Mouse (Mus musculus) embryonic facial prominence, embryonic 14.5 days (tissue): ENCODE measurements around the gene Gm20388. TPM values are rescaled to one million over a fixed set of nuclear protein-coding genes. Genes with fewer than 3 reads are reported as not detected.

Experiments used
- ATAC-seq: fragments of 200-750 bp; cut with Nextera tagmentation; 2 replicates; pipeline ENCODE4 v1.8.0; 2017; ENCODE audit warnings: low read depth, moderate number of reproducible peaks, moderate TSS enrichment
- DNase-seq: peaks from one replicate; pipeline ENCODE4 v3.0.0-alpha.2; 2015; ENCODE audit warnings: low spot score
- H3K27ac ChIP-seq: fragments of 300-500 bp; sonication (generic); replicated peaks from 2 replicates; pipeline ENCODE4 v1.5.1; 2014; ENCODE audit warnings: low read depth, mild to moderate bottlenecking, low read length, moderate library complexity
- H3K27me3 ChIP-seq: fragments of 300-500 bp; sonication (generic); replicated peaks from 2 replicates; pipeline ENCODE4 v1.6.1; 2014; ENCODE audit warnings: low read length; ENCODE audit not compliant: control insufficient read depth, insufficient read depth
- H3K36me3 ChIP-seq: fragments of 300-500 bp; sonication (generic); 2 replicates; pipeline ENCODE4 v1.6.1; 2014; ENCODE audit warnings: low read length, mixed read lengths; ENCODE audit not compliant: control insufficient read depth, insufficient read depth
- H3K4me1 ChIP-seq: fragments of 300-500 bp; sonication (generic); 2 replicates; pipeline ENCODE4 v1.6.1; 2014; ENCODE audit warnings: antibody characterized with exemption, low read length; ENCODE audit not compliant: control insufficient read depth, insufficient read depth
- H3K4me2 ChIP-seq: fragments of 300-500 bp; sonication (generic); 2 replicates; pipeline ENCODE4 v1.6.1; 2014; ENCODE audit warnings: low read depth, mild to moderate bottlenecking, low read length, moderate library complexity, mixed read lengths
- H3K4me3 ChIP-seq: fragments of 300-500 bp; sonication (generic); 2 replicates; pipeline ENCODE4 v1.5.1; 2014; ENCODE audit warnings: low read depth, mild to moderate bottlenecking, low read length
- H3K9ac ChIP-seq: fragments of 300-500 bp; sonication (generic); 2 replicates; pipeline ENCODE4 v1.6.1; 2014; ENCODE audit warnings: low read depth, mild to moderate bottlenecking, low read length, moderate library complexity, mixed read lengths
- H3K9me3 ChIP-seq: fragments of 300-500 bp; sonication (generic); 2 replicates; pipeline ENCODE4 v1.6.1; 2016; ENCODE audit warnings: low read length; ENCODE audit not compliant: control insufficient read depth
- WGBS: fragments of 180-500 bp; shearing (Covaris S2); extraction: QIAGEN DNeasy Blood & Tissue Kit; methylation state at CpG from one replicate; pipeline ENCODE4 v1.1.7; 2014; 5-methylcytosine and 5-hydroxymethylcytosine counted together
- polyA plus RNA-seq: library from polyadenylated mRNA; unstranded; fragments of >200 nt; fragmentation: Nextera tagmentation; extraction: Ambion mirVana; gene quantifications from 2 replicates; pipeline ENCODE4 v1.2.1, GENCODE M21; 2014

Gm20388 gene
- polyA plus RNA-seq, 1 experiment from 2014 or later, result not detected

DNA sequence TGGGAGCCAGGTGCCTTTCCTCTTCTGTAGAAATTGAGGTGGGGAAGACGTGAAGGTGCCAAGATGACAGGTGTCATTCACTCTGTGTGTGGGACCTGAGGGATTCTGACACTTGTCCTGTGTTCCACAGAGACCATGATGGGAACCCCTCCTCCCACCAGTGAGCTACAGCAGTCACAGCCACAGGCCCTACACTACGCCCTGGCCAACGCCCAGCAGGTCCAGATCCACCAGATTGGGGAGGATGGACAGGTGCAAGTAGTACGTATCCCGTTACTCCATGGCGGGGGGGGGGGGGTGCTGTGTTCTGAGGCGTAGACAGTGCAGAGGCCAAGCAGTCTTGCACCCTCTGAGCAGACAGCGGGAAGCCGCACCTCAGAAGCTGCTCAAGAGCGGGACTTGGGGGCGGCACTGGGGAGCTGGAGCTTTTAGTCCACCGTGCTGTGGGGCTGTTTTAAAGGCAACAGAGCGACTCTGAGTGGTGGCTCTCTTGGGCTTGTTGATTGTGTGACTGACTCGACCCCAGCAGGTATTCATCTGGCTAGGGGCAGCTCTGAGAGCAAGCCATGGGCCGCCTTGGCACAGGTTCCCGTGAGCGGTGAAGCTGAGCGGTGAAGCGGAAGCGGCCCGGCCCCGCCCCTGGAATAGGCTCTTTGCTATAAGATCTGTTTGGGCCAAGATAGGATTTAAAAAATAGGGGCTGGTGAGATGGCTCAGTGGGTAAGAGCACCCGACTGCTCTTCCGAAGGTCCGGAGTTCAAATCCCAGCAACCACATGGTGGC lies 2095.0 kb downstream of the Gm20388 start:
- H3K4me2 ChIP-seq, result no peak overlapping the region
- 90% methylated on average over 24 of the region's 25 CpGs for WGBS
- no peaks in the 10 kb centered on the region for H3K9me3 ChIP-seq
- ATAC-seq (peak; percentile 27; the same call in 1 of the 2 replicates), DNase-seq (no peak)
- no peaks in the 10 kb centered on the region for H3K4me1 ChIP-seq
- no peaks in the 10 kb centered on the region for H3K27me3 ChIP-seq
- H3K9ac ChIP-seq, result no peak overlapping the region
- peaks cover 81% of the 10 kb centered on the region for H3K36me3 ChIP-seq
- H3K27ac ChIP-seq, result no peak overlapping the region
- no peak overlapping the region for H3K4me3 ChIP-seq

DNA sequence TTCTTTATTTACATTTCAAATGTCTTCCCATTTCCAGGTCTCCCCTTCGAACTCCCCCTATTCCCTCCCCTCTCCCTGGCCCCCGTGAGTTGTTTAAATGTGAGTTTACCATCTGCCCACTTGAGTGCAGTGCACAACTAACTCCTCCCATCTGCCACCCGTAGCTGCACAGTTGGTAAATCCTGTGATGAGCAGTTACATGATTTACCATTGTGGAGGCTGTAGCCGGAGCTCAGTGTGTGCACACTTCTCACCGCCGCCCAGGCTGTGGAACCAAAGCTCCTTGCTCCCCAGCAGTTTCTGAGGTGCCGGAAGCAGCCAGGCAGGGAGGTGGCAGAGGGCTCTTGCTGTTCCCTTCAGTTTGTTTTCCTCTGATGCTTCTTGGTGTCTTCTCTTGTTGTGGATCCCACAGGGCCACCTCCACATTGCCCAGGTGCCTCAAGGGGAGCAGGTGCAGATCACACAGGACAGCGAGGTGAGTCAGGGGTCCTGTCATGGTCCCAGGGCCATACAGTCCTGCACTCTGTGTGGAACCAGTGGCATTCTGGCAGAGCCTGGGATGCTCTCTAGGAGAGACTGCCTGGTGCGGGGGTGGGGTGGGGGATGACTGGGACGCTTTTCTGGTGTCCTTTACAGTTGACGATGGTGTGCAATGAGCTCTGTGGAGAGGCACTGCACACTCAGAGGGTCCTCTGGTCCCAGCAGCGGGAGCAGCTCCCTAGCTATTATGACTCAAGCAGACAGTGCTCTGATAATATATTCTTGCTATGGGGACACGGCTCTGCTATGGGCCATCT lies 2096.2 kb downstream of the Gm20388 start:
- DNase-seq (no peak), ATAC-seq (no peak)
- no peak overlapping the region for H3K4me2 ChIP-seq
- no peak overlapping the region for H3K27ac ChIP-seq
- no peak overlapping the region for H3K9ac ChIP-seq
- 80% methylated on average over 13 of the region's 13 CpGs for WGBS
- H3K27me3 ChIP-seq, result no peaks in the 10 kb centered on the region
- no peaks in the 10 kb centered on the region for H3K9me3 ChIP-seq
- H3K4me3 ChIP-seq, result no peak overlapping the region
- H3K36me3 ChIP-seq, result peaks cover 75% of the 10 kb centered on the region
- no peaks in the 10 kb centered on the region for H3K4me1 ChIP-seq

DNA sequence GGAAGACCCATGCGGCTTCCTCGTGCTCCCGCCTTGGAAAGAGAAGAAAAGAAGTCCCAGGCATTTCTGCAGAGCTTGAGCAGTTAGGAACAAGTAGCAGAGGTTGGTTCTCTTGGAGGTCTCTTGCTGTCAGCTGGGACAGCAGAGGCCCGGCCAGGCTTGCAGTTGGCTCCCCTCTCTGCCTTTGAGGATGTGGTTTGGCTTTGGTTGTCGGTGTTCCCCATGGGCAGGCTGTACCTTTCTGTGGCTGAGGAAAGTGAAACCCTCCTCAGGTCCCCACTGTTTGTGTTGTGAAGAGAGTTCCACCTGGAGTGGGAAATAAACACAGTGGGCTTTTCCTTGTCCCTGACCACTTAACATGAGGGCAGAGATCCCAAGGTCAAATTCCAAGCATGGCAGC lies 2097.8 kb downstream of the Gm20388 start:
- no peaks in the 10 kb centered on the region for H3K4me1 ChIP-seq
- DNase-seq (no peak), ATAC-seq (no peak)
- H3K27ac ChIP-seq, result no peak overlapping the region
- no peak overlapping the region for H3K4me3 ChIP-seq
- no peaks in the 10 kb centered on the region for H3K9me3 ChIP-seq
- H3K4me2 ChIP-seq, result no peak overlapping the region
- peaks cover 60% of the 10 kb centered on the region for H3K36me3 ChIP-seq
- H3K27me3 ChIP-seq, result no peaks in the 10 kb centered on the region
- no peak overlapping the region; the same call in 1 of the 2 replicates for H3K9ac ChIP-seq
- 75% methylated on average over 5 of the region's 5 CpGs for WGBS

DNA sequence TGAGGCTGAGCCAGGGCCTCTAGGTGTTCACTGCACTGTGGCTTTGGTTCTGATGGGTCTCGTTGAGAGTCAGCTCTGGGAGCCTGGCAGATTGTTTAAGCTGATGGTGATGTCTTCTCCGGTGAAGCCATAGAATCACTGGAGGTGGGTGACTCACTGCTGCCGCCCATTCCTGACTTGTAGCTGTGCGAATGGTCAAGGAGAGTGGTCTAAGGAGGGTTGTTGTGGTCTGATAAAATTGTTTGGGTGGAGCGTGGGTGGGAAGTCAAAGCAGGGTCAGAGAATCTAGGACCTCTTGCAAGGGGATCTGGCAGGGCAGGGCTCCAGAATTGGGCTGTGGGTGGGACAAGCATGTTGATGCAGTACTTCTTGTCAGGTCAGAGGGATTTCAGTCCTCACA lies 2100.0 kb downstream of the Gm20388 start:
- no peak overlapping the region for H3K4me3 ChIP-seq
- no peaks in the 10 kb centered on the region for H3K4me1 ChIP-seq
- WGBS, result 84% methylated on average over 5 of the region's 5 CpGs
- peaks cover 53% of the 10 kb centered on the region for H3K36me3 ChIP-seq
- DNase-seq (no peak), ATAC-seq (no peak)
- no peaks in the 10 kb centered on the region for H3K27me3 ChIP-seq
- no peak overlapping the region for H3K27ac ChIP-seq
- no peak overlapping the region for H3K4me2 ChIP-seq
- H3K9ac ChIP-seq, result no peak overlapping the region
- no peaks in the 10 kb centered on the region for H3K9me3 ChIP-seq

- Histone ChIP-seq H3K36me3 (peaks cover 52% of the 10 kb centered on the region), H3K9ac (no peak overlapping the region)
- no peak for ATAC-seq
Measured at GRCm38 (mm10) chr8:122011066-122011588, 2100.5 kb downstream of the Gm20388 start.

DNA sequence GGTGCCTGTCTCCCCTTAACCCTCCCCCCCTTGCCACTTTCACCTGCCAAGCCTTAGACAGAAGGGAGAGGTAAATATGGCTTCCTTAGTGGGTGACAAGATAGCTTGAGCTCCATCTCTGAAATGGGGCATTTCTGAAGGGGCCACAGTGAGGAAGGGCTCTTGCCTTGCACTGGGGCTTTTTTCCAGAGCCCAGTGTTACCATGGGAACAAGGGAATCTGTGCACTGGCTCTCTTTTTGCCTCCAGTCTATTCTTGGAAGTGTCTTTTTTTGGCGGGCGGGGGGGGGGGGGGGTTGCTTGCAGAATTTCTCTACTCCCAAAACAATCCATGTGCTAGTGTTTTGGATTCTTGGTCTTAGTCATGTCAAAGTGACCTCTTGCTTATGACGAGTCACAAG lies 2104.0 kb downstream of the Gm20388 start:
- H3K4me1 ChIP-seq, result 0 out of 2 replicates have a peak, but pooled peaks cover 8% of the 10 kb centered on the region
- no peaks in the 10 kb centered on the region for H3K9me3 ChIP-seq
- no peak overlapping the region for H3K9ac ChIP-seq
- 71% methylated on average over 3 of the region's 3 CpGs for WGBS
- H3K36me3 ChIP-seq, result peaks cover 40% of the 10 kb centered on the region
- no peak overlapping the region for H3K4me3 ChIP-seq
- ATAC-seq (no peak), DNase-seq (no peak)
- no peaks in the 10 kb centered on the region for H3K27me3 ChIP-seq
- no peak overlapping the region for H3K27ac ChIP-seq
- H3K4me2 ChIP-seq, result no peak overlapping the region

More at GRCm38 (mm10) chr8:122011066-122011588, 2100.5 kb downstream of the Gm20388 start:
- Histone ChIP-seq H3K27me3 (no peaks in the 10 kb centered on the region), H3K4me2 (no peak overlapping the region), H3K4me3 (no peak overlapping the region), H3K4me1 (no peaks in the 10 kb centered on the region), H3K27ac (no peak overlapping the region), H3K9me3 (no peaks in the 10 kb centered on the region)
- WGBS, result 61% methylated on average over 7 of the region's 7 CpGs
- no peak for DNase-seq

DNA sequence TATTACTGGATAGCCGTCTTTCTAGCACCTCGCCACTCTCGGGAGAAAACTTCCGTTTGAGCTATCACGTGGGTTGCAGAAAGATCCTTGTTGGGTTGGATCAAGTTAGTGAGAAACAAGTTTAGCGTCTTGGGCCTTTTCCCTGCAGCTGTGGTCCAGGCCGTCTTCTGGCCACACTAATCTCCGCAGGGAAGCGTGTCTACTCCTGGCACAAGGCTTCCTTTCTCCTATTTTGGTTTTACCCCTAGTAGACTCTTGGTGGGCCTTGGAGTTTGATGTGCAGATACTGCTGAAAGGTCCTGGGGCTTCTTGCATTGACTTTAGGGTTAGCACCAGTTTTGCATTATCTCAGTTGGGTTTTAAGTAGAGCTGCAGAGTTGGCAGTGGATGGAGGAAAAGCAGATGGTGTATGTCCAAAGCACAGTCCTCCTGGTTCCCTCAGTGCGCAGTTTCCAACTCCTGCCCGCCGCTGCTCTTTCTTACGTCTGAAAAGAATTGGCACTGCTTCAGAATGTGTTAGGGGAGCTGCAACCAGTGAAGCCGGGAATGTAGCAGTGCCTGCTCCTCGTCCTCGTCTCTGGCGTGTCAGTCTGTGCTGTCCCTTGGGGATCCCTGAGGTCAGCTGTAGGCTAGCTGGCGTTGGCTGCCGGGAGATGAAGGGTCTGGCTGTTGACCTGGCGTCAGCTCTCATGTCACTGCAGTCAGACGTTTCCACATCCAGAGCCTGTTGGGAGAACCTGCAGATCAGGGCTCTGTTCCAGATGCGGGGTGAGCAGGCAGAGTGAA lies 2107.6 kb downstream of the Gm20388 start:
- Histone ChIP-seq H3K27me3 (no peaks in the 10 kb centered on the region), H3K4me1 (peaks cover 17% of the 10 kb centered on the region; the same call in 1 of the 2 replicates), H3K4me2 (no peak overlapping the region), H3K36me3 (peaks cover 50% of the 10 kb centered on the region; the same call in 1 of the 2 replicates), H3K27ac (peak overlapping the region; percentile 8; the same call in 1 of the 2 replicates), H3K4me3 (no peak overlapping the region), H3K9me3 (no peaks in the 10 kb centered on the region), H3K9ac (no peak overlapping the region)
- DNase-seq, result peak; percentile 70
- no peak for ATAC-seq
- WGBS, result 59% methylated on average over 22 of the region's 22 CpGs

- H3K9ac ChIP-seq, result no peak overlapping the region
- no peak overlapping the region for H3K4me3 ChIP-seq
- peaks cover 17% of the 10 kb centered on the region; the same call in 1 of the 2 replicates for H3K4me1 ChIP-seq
- peaks cover 53% of the 10 kb centered on the region for H3K36me3 ChIP-seq
- no peak for ATAC-seq
- no peak overlapping the region for H3K4me2 ChIP-seq
- 91% methylated on average over 1 of the region's 1 CpGs for WGBS
- H3K9me3 ChIP-seq, result no peaks in the 10 kb centered on the region
- H3K27ac ChIP-seq, result no peak overlapping the region
- no peaks in the 10 kb centered on the region for H3K27me3 ChIP-seq
- DNase-seq, result no peak
Measured at GRCm38 (mm10) chr8:122019162-122019561, 2108.5 kb downstream of the Gm20388 start.
